Mouse (Mus musculus) embryonic facial prominence, embryonic 10.5 days (tissue): ENCODE results near the gene Piwil4. TPM values are rescaled to one million over a fixed set of nuclear protein-coding genes. Genes with fewer than 3 reads are reported as not detected.
A peak's percentile ranks its signal among the peaks of the same experiment; 100 is the strongest.

ENCODE experiments used
- DNase-seq: peaks from one replicate; pipeline ENCODE4 v3.0.0-alpha.2; 2017; ENCODE audit warnings: low spot score
- H3K27ac ChIP-seq: fragments of 300-500 bp; sonication (generic); replicated peaks from 2 replicates; pipeline ENCODE4 v1.5.1; 2016; ENCODE audit warnings: mild to moderate bottlenecking
- H3K27me3 ChIP-seq: fragments of 300-500 bp; sonication (generic); replicated peaks from 2 replicates; pipeline ENCODE4 v1.6.1; 2016; ENCODE audit warnings: low read depth, mild to moderate bottlenecking; ENCODE audit not compliant: poor library complexity, severe bottlenecking
- H3K36me3 ChIP-seq: fragments of 300-500 bp; sonication (generic); replicated peaks from 2 replicates; pipeline ENCODE4 v1.6.1; 2016; ENCODE audit warnings: mild to moderate bottlenecking, moderate library complexity
- H3K4me1 ChIP-seq: fragments of 300-500 bp; sonication (generic); 2 replicates; pipeline ENCODE4 v1.6.1; 2016
- H3K4me3 ChIP-seq: fragments of 300-500 bp; sonication (generic); 2 replicates; pipeline ENCODE4 v1.5.1; 2016; ENCODE audit warnings: mild to moderate bottlenecking, moderate library complexity
- H3K9me3 ChIP-seq: fragments of 300-500 bp; sonication (generic); 2 replicates; pipeline ENCODE4 v1.6.1; 2016; ENCODE audit warnings: mild to moderate bottlenecking
- WGBS: fragments of 180-500 bp; shearing (Covaris S2); methylation state at CpG from one replicate; pipeline ENCODE4 v1.1.7; 2016; 5-methylcytosine and 5-hydroxymethylcytosine counted together
- polyA plus RNA-seq: library from polyadenylated mRNA; unstranded; fragments of >200 nt; fragmentation: Nextera tagmentation; extraction: Ambion mirVana; gene quantifications from 2 replicates; pipeline ENCODE4 v1.2.1, GENCODE M21; 2016

The Piwil4 gene
- 0.23 TPM in 1 of 2 replicates, not detected in the other for polyA plus RNA-seq

- Histone ChIP-seq H3K27ac (no peak within 1 kb of the TSS), H3K27me3 (no peaks in the 10 kb centered on the region), H3K9me3 (no peaks in the 10 kb centered on the region), H3K4me1 (peaks cover 3% of the 10 kb centered on the region; the same call in 1 of the 2 replicates), H3K4me3 (no peak within 1 kb of the TSS), H3K36me3 (no peaks in the 10 kb centered on the region)
- no peak for DNase-seq
- WGBS = 87% methylated on average over 19 of the region's 19 CpGs
Observed at GRCm38 (mm10) chr9:14740151-14740924, at the start of gene Piwil4. Piwil4 (minus strand) TSS chr9:14740733.

GRCm38 (mm10) chr9:14787356-14787755 lies 46.8 kb upstream of the Piwil4 start:
- Histone ChIP-seq H3K4me3 (no peak overlapping the region), H3K36me3 (peaks cover 65% of the 10 kb centered on the region), H3K4me1 (peaks cover 11% of the 10 kb centered on the region), H3K9me3 (no peaks in the 10 kb centered on the region), H3K27ac (no peak overlapping the region), H3K27me3 (no peaks in the 10 kb centered on the region)
- no peak for DNase-seq
- WGBS = 92% methylated on average over 6 of the region's 6 CpGs

GRCm38 (mm10) chr9:14784039-14785002 lies 43.8 kb upstream of the Piwil4 start, which contains the start of the genes Mre11a and Ankrd49:
Mre11a (plus strand) TSS chr9:14784654.
Ankrd49 (minus strand) TSS chr9:14784856.
- WGBS = under 1% methylated on average over 62 of the region's 62 CpGs
- Histone ChIP-seq H3K4me1 (peaks cover 11% of the 10 kb centered on the region), H3K9me3 (no peaks in the 10 kb centered on the region), H3K36me3 (peaks cover 63% of the 10 kb centered on the region), H3K4me3 (peak within 1 kb of the TSS; percentile 86), H3K27me3 (no peaks in the 10 kb centered on the region), H3K27ac (peak within 1 kb of the TSS; percentile 97)
- peak; percentile 92 for DNase-seq

- 29% methylated on average over 13 of the region's 13 CpGs for WGBS
- H3K9me3 ChIP-seq = no peaks in the 10 kb centered on the region
- no peak overlapping the region for H3K4me3 ChIP-seq
- H3K27me3 ChIP-seq = no peaks in the 10 kb centered on the region
- no peak overlapping the region for H3K27ac ChIP-seq
- H3K4me1 ChIP-seq = no peaks in the 10 kb centered on the region
- peaks cover 31% of the 10 kb centered on the region for H3K36me3 ChIP-seq
- peak; percentile 31 for DNase-seq
Observed at GRCm38 (mm10) chr9:14778341-14778740, 37.8 kb upstream of the Piwil4 start.

- WGBS = 54% methylated on average over 2 of the region's 2 CpGs
- Histone ChIP-seq H3K9me3 (no peaks in the 10 kb centered on the region), H3K27me3 (peaks cover 15% of the 10 kb centered on the region), H3K36me3 (no peaks in the 10 kb centered on the region), H3K27ac (no peak overlapping the region), H3K4me1 (peaks cover 18% of the 10 kb centered on the region), H3K4me3 (no peak overlapping the region)
- DNase-seq = no peak
Observed at GRCm38 (mm10) chr9:14773813-14774212, 33.3 kb upstream of the Piwil4 start.

- Histone ChIP-seq H3K4me1 (peaks cover 18% of the 10 kb centered on the region), H3K36me3 (no peaks in the 10 kb centered on the region), H3K4me3 (no peak overlapping the region), H3K27ac (no peak overlapping the region), H3K27me3 (peaks cover 20% of the 10 kb centered on the region), H3K9me3 (no peaks in the 10 kb centered on the region)
- WGBS = 92% methylated on average over 2 of the region's 2 CpGs
- DNase-seq = no peak
Observed at GRCm38 (mm10) chr9:14772074-14772473, 31.5 kb upstream of the Piwil4 start.

- H3K36me3 ChIP-seq = no peaks in the 10 kb centered on the region
- peak within 1 kb of the TSS; percentile 28; the same call in 1 of the 2 replicates for H3K4me3 ChIP-seq
- 17% methylated on average over 23 of the region's 23 CpGs for WGBS
- no peaks in the 10 kb centered on the region for H3K9me3 ChIP-seq
- DNase-seq = peak; percentile 52
- H3K4me1 ChIP-seq = peaks cover 18% of the 10 kb centered on the region
- peaks cover 20% of the 10 kb centered on the region for H3K27me3 ChIP-seq
- H3K27ac ChIP-seq = no peak within 1 kb of the TSS
Observed at GRCm38 (mm10) chr9:14770803-14771471, 30.4 kb upstream of the Piwil4 start, which contains the start of gene 1700012B09Rik. 1700012B09Rik (minus strand) TSS chr9:14771030.

GRCm38 (mm10) chr9:14769811-14770210 lies 29.3 kb upstream of the Piwil4 start:
- no peak overlapping the region for H3K27ac ChIP-seq
- 49% methylated on average over 6 of the region's 6 CpGs for WGBS
- H3K27me3 ChIP-seq = peaks cover 20% of the 10 kb centered on the region
- peaks cover 18% of the 10 kb centered on the region for H3K4me1 ChIP-seq
- DNase-seq = no peak
- no peaks in the 10 kb centered on the region for H3K9me3 ChIP-seq
- no peaks in the 10 kb centered on the region for H3K36me3 ChIP-seq
- no peak overlapping the region for H3K4me3 ChIP-seq

- Histone ChIP-seq H3K4me1 (peaks cover 5% of the 10 kb centered on the region; the same call in 1 of the 2 replicates), H3K27ac (no peak overlapping the region), H3K4me3 (no peak overlapping the region), H3K27me3 (0 out of 2 replicates have a peak, but pooled peaks cover 6% of the 10 kb centered on the region), H3K36me3 (no peaks in the 10 kb centered on the region), H3K9me3 (no peaks in the 10 kb centered on the region)
- 29% methylated on average over 7 of the region's 7 CpGs for WGBS
- DNase-seq = peak; percentile 55
Observed at GRCm38 (mm10) chr9:14764765-14765164, 24.2 kb upstream of the Piwil4 start.

- H3K4me3 ChIP-seq = no peak overlapping the region
- H3K9me3 ChIP-seq = no peaks in the 10 kb centered on the region
- no peak overlapping the region for H3K27ac ChIP-seq
- peaks cover 6% of the 10 kb centered on the region; the same call in 1 of the 2 replicates for H3K4me1 ChIP-seq
- H3K27me3 ChIP-seq = no peaks in the 10 kb centered on the region
- DNase-seq = no peak
- no peaks in the 10 kb centered on the region for H3K36me3 ChIP-seq
Observed at GRCm38 (mm10) chr9:14759261-14759660, 18.7 kb upstream of the Piwil4 start.

GRCm38 (mm10) chr9:14758590-14758989 lies 18.1 kb upstream of the Piwil4 start:
- WGBS = 77% methylated on average over 7 of the region's 7 CpGs
- Histone ChIP-seq H3K4me1 (peaks cover 6% of the 10 kb centered on the region; the same call in 1 of the 2 replicates), H3K9me3 (no peaks in the 10 kb centered on the region), H3K27me3 (no peaks in the 10 kb centered on the region), H3K27ac (no peak overlapping the region), H3K36me3 (no peaks in the 10 kb centered on the region), H3K4me3 (no peak overlapping the region)
- no peak for DNase-seq

- no peak overlapping the region for H3K4me3 ChIP-seq
- no peak for DNase-seq
Observed at GRCm38 (mm10) chr9:14754469-14754868, 13.9 kb upstream of the Piwil4 start.

More at GRCm38 (mm10) chr9:14754469-14754868, 13.9 kb upstream of the Piwil4 start:
- Histone ChIP-seq H3K27me3 (peaks cover 25% of the 10 kb centered on the region), H3K9me3 (no peaks in the 10 kb centered on the region), H3K4me1 (peaks cover 25% of the 10 kb centered on the region), H3K36me3 (no peaks in the 10 kb centered on the region), H3K27ac (no peak overlapping the region)
- 89% methylated on average over 3 of the region's 3 CpGs for WGBS
